Mouse (Mus musculus) small intestine, adult 2 months (tissue): ENCODE data around the gene Ppp2r2c.

ENCODE experiments used
- CTCF ChIP-seq: fragments of 200-500 bp; IDR thresholded peaks from 2 replicates; pipeline ENCODE4 v1.5.1; 2012; ENCODE audit warnings: low read depth, mild to moderate bottlenecking, control low read depth, inconsistent platforms, low read length, moderate library complexity, mixed read lengths; ENCODE audit not compliant: insufficient replicate concordance, insufficient read length; ENCODE audit errors: extremely low read depth
- POLR2A ChIP-seq: fragments of 200-500 bp; IDR thresholded peaks from 2 replicates; pipeline ENCODE4 v1.6.1; 2012; ENCODE audit warnings: low read depth, mild to moderate bottlenecking, control low read depth, inconsistent platforms, low read length, moderate library complexity

DNA sequence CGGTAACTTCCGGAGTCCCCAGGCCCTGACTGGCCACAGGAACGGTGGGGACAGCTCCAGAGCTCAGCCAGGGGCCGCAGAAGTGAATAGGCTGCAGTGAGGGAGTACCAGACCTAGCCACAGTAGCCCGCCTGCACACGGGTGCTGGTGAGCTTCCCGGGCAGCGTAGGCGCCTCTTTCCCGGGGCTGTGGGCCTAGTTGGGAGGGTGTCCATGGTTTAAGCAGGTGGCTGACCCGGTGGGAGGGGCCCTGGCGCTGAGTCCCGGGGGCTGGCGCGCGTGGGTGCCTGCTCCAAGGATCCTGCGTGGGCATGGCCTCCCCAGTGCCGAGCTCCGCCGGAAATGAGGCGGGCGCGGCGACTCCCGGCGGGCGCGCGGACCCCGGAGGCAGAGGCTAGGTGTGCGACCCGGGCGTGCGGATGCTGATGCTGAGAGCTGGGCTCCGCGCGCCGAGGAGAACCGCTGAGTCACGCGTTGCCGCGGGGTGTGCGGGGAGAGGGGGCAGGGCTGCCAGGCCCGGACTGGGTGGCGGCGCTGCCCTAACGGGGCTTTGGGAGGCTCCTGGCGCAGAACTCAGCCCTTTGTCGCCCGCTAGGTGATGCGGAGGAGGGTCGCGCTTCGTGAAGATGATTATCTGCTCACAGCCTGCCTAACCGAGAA is 1.4 kb downstream of the Ppp2r2c start:
- TF ChIP-seq CTCF = no peak
- no peak for TF ChIP-seq POLR2A
